Mouse (Mus musculus) ES-Bruce4 (cell line): ENCODE data around the gene Ifna5. TPM values are rescaled to one million over a fixed set of nuclear protein-coding genes. Genes with fewer than 3 reads are reported as not detected.

ENCODE experiments used
- H3K27ac ChIP-seq: 2 replicates; pipeline ENCODE4 v1.5.1; 2012; ENCODE audit warnings: low read length, inconsistent platforms; ENCODE audit not compliant: insufficient read depth
- H3K27me3 ChIP-seq: 2 replicates; pipeline ENCODE4 v1.6.1; 2012; ENCODE audit warnings: mild to moderate bottlenecking, low read length, inconsistent platforms; ENCODE audit not compliant: control insufficient read depth, poor library complexity, insufficient read depth, severe bottlenecking
- H3K36me3 ChIP-seq: 2 replicates; pipeline ENCODE4 v1.6.1; 2012; ENCODE audit warnings: inconsistent platforms, mild to moderate bottlenecking, low read length, moderate library complexity; ENCODE audit not compliant: control insufficient read depth, poor library complexity, insufficient read depth, severe bottlenecking
- H3K4me1 ChIP-seq: one replicate; pipeline ENCODE4 v1.8.1; 2011; ENCODE audit warnings: low read length; ENCODE audit not compliant: control insufficient read depth, insufficient read depth
- H3K4me3 ChIP-seq: 2 replicates; pipeline ENCODE4 v1.5.1; 2011; ENCODE audit warnings: low read depth, mild to moderate bottlenecking, low read length
- H3K9ac ChIP-seq: 2 replicates; pipeline ENCODE4 v1.6.1; 2012; ENCODE audit warnings: low read depth, mild to moderate bottlenecking, inconsistent platforms; ENCODE audit not compliant: poor library complexity, severe bottlenecking
- H3K9me3 ChIP-seq: replicated peaks from 2 replicates; pipeline ENCODE4 v1.6.1; 2012; ENCODE audit warnings: mild to moderate bottlenecking, low read length, inconsistent platforms; ENCODE audit not compliant: control insufficient read depth, poor library complexity, insufficient read depth, severe bottlenecking
- CTCF ChIP-seq: IDR thresholded peaks from one replicate; pipeline ENCODE4 v1.8.1; 2011; ENCODE audit warnings: low read depth, low read length
- EP300 ChIP-seq: IDR thresholded peaks from 2 replicates; pipeline ENCODE4 v1.6.1; 2011; ENCODE audit warnings: low read depth, low read length; ENCODE audit not compliant: insufficient read depth
- POLR2A ChIP-seq: IDR thresholded peaks from one replicate; pipeline ENCODE4 v1.8.1; 2011; ENCODE audit warnings: low read length; ENCODE audit not compliant: insufficient read depth
- polyA plus RNA-seq: library from polyadenylated mRNA; stranded (reverse); fragments of >200 nt; gene quantifications from 2 replicates; pipeline ENCODE4 v1.2.4, GENCODE M21; 2011; ENCODE audit warnings: low read depth; ENCODE audit not compliant: missing spikeins, insufficient read depth, insufficient read length

Ifna5 gene
- polyA plus RNA-seq, 1 experiment, result not detected

DNA sequence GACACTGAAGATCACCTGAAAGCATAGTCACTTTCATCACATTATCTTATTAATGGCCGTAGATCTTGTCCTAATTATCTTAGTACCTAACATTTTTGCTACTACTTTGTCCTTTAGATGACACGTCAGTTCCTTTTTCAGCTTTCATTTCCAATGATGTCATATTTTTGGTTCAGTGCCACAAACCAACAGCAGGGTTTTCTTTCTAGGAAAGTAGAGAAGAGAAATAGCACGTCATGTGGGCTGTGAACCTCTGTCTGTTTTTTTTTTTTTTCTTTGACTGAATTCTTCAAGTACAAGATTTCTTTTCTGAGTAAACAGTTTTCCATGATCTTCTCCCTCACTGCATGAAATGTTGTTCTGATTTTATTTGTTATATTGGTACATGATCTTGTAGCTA is 4.7 kb downstream of the Ifna5 start:
- H3K27me3 ChIP-seq, result no peaks in the 10 kb centered on the region
- H3K9me3 ChIP-seq, result no peaks in the 10 kb centered on the region
- H3K4me3 ChIP-seq, result no peak overlapping the region
- H3K9ac ChIP-seq, result no peak overlapping the region
- no peaks in the 10 kb centered on the region for H3K4me1 ChIP-seq
- no peak for TF ChIP-seq POLR2A
- no peak for TF ChIP-seq CTCF
- no peak for TF ChIP-seq EP300
- H3K36me3 ChIP-seq, result no peaks in the 10 kb centered on the region
- no peak overlapping the region for H3K27ac ChIP-seq

- Histone ChIP-seq H3K27ac (no peak within 1 kb of the TSS), H3K4me3 (no peak within 1 kb of the TSS), H3K9me3 (no peaks in the 10 kb centered on the region), H3K27me3 (no peaks in the 10 kb centered on the region), H3K36me3 (no peaks in the 10 kb centered on the region), H3K4me1 (no peaks in the 10 kb centered on the region), H3K9ac (no peak within 1 kb of the TSS)
- TF ChIP-seq CTCF (no peak), POLR2A (no peak), EP300 (no peak)
These were observed 6.2 kb downstream of the Ifna5 start, which contains the start of gene Ifna4 for GRCm38 (mm10) chr4:88841438-88841911. TSS of gene Ifna4 (plus strand) at chr4:88841861.

GRCm38 (mm10) chr4:88845334-88845733 is 10.0 kb downstream of the Ifna5 start:
- TF ChIP-seq CTCF (no peak), EP300 (no peak), POLR2A (no peak)
- no peak overlapping the region for H3K27ac ChIP-seq
- H3K9me3 ChIP-seq, result no peaks in the 10 kb centered on the region
- H3K36me3 ChIP-seq, result no peaks in the 10 kb centered on the region
- no peaks in the 10 kb centered on the region for H3K27me3 ChIP-seq
- no peak overlapping the region for H3K9ac ChIP-seq
- no peaks in the 10 kb centered on the region for H3K4me1 ChIP-seq
- H3K4me3 ChIP-seq, result no peak overlapping the region

GRCm38 (mm10) chr4:88849698-88850097 is 14.4 kb downstream of the Ifna5 start, which contains the start of gene Ifna1:
TSS of gene Ifna1 (plus strand) at chr4:88850087.
- Histone ChIP-seq H3K9ac (no peak within 1 kb of the TSS), H3K36me3 (no peaks in the 10 kb centered on the region), H3K4me1 (no peaks in the 10 kb centered on the region), H3K27me3 (no peaks in the 10 kb centered on the region), H3K9me3 (no peaks in the 10 kb centered on the region), H3K4me3 (no peak within 1 kb of the TSS), H3K27ac (no peak within 1 kb of the TSS)
- TF ChIP-seq CTCF, result no peak
- TF ChIP-seq POLR2A, result no peak
- no peak for TF ChIP-seq EP300

DNA sequence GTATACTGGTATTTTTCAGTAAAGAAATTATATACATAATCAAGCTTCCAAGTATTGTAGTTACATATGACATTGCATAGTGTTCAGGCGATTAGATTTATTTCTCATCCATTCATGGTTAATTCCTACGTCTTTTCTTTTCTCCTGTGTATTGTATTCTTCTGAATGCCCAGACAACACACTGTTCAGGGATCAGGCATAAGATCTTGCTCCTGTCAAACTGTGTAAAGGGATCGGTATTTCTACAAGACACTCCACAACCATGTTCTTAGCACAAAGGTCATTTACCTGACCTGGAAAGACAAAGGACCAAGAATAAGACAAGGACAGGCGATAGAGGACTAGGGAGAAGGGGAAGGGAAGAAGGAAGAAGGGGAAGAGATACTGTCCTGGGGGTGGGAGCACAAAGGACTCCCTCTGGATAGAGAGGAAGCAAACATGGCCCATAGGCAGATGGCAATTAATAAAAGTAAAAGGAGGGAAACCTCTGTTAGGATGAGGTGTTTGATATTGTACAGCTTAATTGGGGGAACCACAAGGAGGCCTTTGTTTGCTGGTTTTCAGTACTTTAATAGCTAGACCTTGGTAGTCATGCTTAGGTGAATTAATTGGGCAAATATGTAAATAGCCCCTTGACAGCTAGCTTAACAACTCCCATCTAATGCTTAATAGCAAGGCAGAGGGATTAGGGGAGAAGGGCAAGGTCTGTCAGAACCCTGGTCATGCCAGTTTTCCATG is 15.9 kb downstream of the Ifna5 start:
- TF ChIP-seq EP300, result no peak
- no peak for TF ChIP-seq POLR2A
- TF ChIP-seq CTCF, result no peak
- Histone ChIP-seq H3K27ac (no peak overlapping the region), H3K36me3 (no peaks in the 10 kb centered on the region), H3K4me1 (no peaks in the 10 kb centered on the region), H3K27me3 (no peaks in the 10 kb centered on the region), H3K4me3 (no peak overlapping the region), H3K9me3 (no peaks in the 10 kb centered on the region), H3K9ac (no peak overlapping the region)

GRCm38 (mm10) chr4:88859214-88859613 is 23.9 kb downstream of the Ifna5 start:
- H3K27me3 ChIP-seq, result no peaks in the 10 kb centered on the region
- no peaks in the 10 kb centered on the region for H3K36me3 ChIP-seq
- TF ChIP-seq EP300, result no peak
- no peak for TF ChIP-seq POLR2A
- TF ChIP-seq CTCF, result no peak
- H3K9ac ChIP-seq, result no peak overlapping the region
- H3K4me1 ChIP-seq, result no peaks in the 10 kb centered on the region
- no peak overlapping the region for H3K27ac ChIP-seq
- no peaks in the 10 kb centered on the region for H3K9me3 ChIP-seq
- H3K4me3 ChIP-seq, result no peak overlapping the region
